Mouse (Mus musculus) retina, adult 2 months (tissue): ENCODE results near the gene Cbx5.
"Not testable (repeated sequence)": the region's sequence is repeated elsewhere in the genome, so short reads cannot be mapped to it uniquely, and the experiment has no call there.

ENCODE experiments used
- DNase-seq: peaks from one replicate; pipeline ENCODE4 v3.0.0-alpha.2; 2012; ENCODE audit warnings: low read depth, low spot score

Gene Cbx5

DNA sequence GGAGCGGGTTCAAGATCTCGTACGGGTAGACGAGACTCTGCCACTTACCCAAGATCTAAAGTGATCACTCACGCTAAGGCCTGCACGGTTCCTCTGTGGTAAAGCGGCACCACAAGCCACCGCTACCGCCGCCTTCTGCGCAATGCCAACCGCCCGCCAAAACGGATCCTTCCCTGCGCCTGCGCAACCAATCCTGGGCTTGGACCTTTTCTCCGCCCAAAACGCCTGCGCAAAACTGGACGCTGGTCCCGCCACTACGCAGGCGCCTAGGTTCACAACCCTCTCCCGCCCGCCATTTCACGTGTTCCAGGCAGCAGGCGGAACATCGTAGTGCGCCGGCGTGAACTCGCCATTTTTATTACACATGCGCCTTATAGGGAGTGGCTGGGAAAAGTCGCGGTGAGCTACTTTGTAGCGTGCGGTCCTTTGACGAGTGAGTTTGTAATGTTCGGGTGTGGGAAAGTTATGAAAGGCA, at the start of gene Cbx5:
Gene Cbx5, minus strand, starts transcription at position 132 of the 475 bp plus-strand sequence.
- peak; percentile 91 for DNase-seq

DNA sequence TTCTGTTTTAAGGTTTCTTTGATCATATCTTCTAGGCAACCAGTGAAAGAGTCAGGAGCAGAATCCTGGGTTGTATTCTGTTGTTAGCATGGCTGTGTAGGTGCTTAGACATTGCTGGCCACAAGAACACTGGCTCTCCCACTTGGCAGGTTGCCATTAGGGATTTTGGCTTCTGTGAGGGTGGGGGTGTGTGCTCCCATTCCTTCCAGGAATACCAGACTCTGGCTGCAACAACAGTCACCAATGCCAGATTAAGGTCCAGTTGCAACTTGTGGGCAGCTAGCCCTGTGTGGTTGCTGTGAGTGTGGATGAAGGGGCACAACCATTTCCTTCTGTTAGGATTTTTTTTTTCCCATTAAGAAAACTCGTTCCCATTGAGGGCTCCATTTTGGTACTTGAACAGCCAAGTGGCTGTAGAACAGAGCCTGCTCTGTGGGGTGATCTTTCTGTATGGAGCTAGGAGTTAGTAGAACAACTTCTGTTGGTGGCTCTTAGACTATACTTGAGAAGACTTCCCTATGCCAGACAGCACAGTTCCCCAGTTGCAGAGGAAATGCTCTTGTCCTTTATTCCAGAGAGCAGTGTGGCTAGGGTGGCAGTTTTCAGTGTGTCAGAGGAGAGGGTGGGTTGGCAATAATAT, 46.3 kb upstream of the Cbx5 start:
- no peak for DNase-seq

- no peak for DNase-seq
Measured at GRCm38 (mm10) chr15:103284647-103285046, 45.0 kb upstream of the Cbx5 start.

DNA sequence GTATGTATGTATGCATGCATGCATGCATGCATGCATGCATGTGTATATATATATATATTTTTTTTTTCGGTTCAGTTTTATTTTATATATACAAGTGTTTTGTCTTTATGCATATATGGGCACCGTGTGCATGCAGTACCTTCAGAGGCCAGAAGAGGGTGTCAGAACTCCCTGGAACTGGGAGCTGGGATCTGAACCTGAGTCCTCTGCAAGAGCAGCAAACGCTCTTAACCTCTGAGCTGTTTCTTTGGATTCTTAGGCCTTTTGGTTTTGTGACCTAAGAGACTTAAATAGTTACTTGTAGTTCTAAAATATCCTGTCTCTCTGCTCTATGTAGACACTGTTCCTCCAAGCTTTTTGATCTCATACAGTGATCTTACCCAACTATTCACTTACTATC, 44.5 kb upstream of the Cbx5 start:
- no peak for DNase-seq

- no peak for DNase-seq
Measured at GRCm38 (mm10) chr15:103281465-103282205, 42.0 kb upstream of the Cbx5 start.

- DNase-seq: no peak
Measured at GRCm38 (mm10) chr15:103280817-103281464, 41.3 kb upstream of the Cbx5 start.

DNA sequence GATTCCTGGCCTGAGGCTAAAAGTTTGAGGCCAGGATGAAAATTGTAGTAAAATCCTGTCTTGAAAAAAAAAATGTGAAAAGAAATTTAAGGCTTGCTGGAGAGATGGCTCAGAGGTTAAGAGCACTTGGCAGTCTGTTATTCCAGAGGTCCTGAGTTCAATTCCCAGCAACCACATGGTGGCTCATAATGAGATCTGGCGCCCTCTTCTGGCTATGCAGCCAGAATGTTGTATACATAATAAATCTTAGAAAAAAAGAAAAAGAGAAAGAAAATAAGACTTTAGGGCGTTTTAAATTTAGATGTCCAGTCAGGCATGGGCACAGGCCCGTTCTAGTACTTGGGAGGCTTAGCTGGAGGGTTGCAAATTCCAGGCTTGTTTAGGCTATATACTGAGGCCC, 40.1 kb upstream of the Cbx5 start:
- no peak for DNase-seq

DNA sequence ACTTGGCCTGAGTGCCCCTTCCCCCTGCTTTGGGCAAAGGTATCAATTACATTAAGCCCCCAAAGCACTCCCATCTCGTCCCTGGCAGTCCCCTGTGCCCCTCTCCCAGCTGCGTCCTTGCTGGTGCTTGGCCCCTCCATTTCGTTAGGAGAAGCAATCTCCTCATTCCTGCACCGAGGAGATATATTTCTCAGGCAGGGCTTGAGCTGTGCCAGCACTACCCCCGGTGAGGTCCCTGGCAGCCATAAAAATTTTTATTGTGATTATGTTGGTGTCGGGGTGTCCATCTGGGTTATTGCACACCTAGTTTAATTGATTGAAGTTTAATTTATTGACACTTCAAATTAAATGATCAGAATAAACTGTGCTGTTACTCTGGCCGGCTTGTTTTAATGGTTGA, 38.3 kb upstream of the Cbx5 start:
- DNase-seq: no peak

- not testable (repeated sequence) for DNase-seq
Measured at GRCm38 (mm10) chr15:103275943-103276342, 36.3 kb upstream of the Cbx5 start.

DNA sequence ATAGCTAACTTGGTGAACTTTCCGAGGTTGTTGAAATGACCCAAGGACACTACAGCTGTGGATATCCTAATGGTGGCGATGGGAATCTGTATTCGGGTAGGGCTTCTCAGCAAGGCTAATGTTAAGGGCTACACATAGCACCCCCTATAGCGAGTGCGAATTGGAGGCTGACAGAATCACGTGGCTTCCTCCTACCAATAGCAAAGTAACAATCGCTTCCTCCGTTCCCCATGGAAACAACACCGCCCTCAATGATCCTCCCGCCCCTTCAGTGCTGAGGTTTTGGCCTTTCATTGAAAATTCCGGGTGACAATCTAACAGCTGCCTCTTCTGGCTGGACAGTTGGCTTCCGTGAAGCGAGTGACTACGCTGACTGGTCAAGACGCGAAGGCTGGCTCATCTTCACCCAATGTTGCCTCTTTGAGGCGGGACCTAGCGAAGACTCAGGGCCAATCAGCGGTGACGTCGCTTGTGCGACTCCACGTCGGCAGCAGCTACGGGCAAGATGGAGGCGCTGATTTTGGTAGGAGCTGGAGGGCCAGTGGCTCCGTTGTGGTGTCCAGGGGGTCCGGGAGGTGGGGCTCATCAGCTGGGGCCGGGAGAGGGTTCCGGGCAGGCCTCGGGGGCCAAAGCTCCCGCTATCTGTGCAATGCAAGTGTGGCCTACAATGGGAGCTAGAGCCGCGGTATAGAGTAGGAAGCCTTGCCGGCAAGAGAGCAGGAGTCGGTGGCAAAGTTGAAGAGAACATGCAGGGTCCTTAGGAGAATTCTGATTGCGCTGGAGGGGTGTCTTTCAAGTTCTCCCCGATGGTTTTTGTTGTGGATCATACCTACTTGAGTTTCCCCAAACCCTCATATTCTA, 33.0 kb upstream of the Cbx5 start, which contains the start of gene Copz1:
Gene Copz1, plus strand, starts transcription at position 296 of the 861 bp plus-strand sequence.
- DNase-seq: peak; percentile 93

DNA sequence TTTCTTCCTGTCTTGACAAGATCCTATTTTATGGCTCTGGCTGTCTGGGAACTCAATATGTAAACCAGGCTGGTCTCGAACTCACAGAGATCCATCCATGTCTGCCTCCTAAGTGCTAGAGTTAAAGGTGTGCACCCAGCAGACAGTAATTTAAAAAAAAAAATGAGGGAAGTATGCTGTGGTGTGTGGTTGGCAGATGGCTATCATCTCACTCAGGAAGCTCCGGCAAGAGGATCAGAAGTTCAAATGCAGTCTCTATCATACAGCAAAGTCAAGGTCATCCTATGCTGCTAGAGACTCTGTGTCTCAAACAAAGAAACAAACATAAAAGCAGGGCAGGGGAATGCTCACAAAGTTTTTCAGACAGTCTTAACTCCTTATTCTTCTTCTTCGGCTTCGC, 29.3 kb upstream of the Cbx5 start:
- DNase-seq: no peak

GRCm38 (mm10) chr15:103264794-103265193, 25.2 kb upstream of the Cbx5 start:
- no peak for DNase-seq

DNA sequence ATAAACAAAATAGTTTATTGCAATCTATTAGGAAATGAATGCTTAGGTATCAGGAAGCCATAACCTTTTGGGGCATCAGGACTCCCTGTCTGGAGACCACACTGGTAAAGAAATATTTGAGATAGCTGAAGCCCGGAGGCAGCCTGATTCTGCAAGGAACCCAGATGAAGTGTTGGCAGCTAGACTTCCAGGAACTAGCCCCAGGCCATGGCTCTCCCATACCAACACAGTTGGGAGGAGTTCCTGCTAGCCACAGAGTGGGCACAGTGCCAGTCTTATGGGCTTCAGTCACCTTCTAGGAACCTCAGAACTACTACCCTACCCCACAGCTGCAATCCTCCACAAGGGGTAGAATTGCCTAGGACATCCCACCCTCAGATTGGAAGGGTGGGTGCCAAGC, 20.4 kb upstream of the Cbx5 start:
- DNase-seq: no peak

GRCm38 (mm10) chr15:103259162-103259561, 19.5 kb upstream of the Cbx5 start:
- no peak for DNase-seq

- DNase-seq: no peak
Measured at GRCm38 (mm10) chr15:103257790-103258728, 18.4 kb upstream of the Cbx5 start, which contains the start of gene Nfe2. Gene Nfe2, minus strand, starts transcription at chr15:103258403.

- no peak for DNase-seq
Measured at GRCm38 (mm10) chr15:103256210-103256986, 16.8 kb upstream of the Cbx5 start.

GRCm38 (mm10) chr15:103255169-103255568, 15.6 kb upstream of the Cbx5 start:
- no peak for DNase-seq

DNA sequence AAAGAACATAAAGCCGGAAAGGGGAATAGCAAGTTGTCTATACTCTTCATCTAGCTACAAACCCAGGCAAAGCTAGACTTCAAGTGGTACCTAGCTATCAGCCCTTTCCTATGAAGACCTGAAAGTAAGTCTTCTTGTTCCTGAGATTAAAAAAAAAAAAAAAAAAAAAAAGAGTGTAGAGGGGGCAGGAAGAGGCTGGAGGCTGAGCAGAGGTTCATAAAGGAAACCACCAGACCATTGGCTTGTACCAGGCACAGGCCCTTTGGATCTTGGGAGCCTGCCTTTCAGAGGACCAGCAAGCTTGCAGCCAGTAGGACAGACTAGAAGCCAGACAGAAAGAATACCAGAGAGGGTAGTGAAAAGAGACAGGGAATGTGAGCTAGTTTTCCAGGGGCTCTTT, 13.7 kb upstream of the Cbx5 start:
- no peak for DNase-seq

DNA sequence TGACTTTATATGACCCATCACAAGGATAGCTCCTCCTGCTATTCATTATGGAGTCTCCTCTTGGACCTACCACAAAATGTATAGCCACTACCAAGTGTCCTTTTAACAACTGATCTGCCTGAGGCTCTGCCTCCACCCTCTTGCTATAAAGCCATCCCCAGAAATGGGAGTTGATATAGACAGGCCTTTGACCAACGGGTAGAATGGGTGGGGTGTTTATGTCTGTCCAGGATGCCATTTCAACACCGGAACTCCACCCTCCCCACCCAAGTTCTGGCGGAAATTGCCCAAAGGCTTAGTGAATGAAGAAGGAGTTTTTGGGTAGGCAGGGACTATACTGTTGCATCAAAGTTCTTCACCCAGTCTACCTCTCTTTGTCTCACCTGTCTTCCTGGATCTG, 13.0 kb upstream of the Cbx5 start:
- DNase-seq: no peak

GRCm38 (mm10) chr15:103251595-103251994, 12.0 kb upstream of the Cbx5 start:
- DNase-seq: no peak
